Mouse (Mus musculus) ES-E14 (cell line): ENCODE results near the gene Zfand3. TPM values are rescaled to one million over a fixed set of nuclear protein-coding genes. Genes with fewer than 3 reads are reported as not detected.

ENCODE experiments used
- DNase-seq: peaks from one replicate; pipeline ENCODE4 v3.0.0-alpha.2; 2013; ENCODE audit warnings: low read depth, low spot score
- H3K27ac ChIP-seq: 2 replicates; pipeline ENCODE4 v1.5.1; 2012; ENCODE audit warnings: low read depth, mild to moderate bottlenecking, low read length, moderate library complexity, mixed read lengths; ENCODE audit not compliant: poor library complexity, insufficient read depth, severe bottlenecking
- H3K36me3 ChIP-seq: 2 replicates; pipeline ENCODE4 v1.6.1; 2012; ENCODE audit warnings: mild to moderate bottlenecking, low read length, moderate library complexity, mixed read lengths; ENCODE audit not compliant: control insufficient read depth, poor library complexity, insufficient read depth, severe bottlenecking
- H3K4me1 ChIP-seq, 2 experiments: fragments of 150-350 bp in 1 of 2; sonication (generic) in 1 of 2; 2 replicates each; pipeline ENCODE4 v1.6.1; 2012; ENCODE audit warnings: low read length in 2 of 2, mild to moderate bottlenecking in 1 of 2, mixed read lengths in 1 of 2; ENCODE audit not compliant: control insufficient read depth in 2 of 2, insufficient read depth in 2 of 2, poor library complexity in 1 of 2
- H3K4me3 ChIP-seq, 2 experiments: fragments of 150-350 bp in 1 of 2; sonication (generic) in 1 of 2; 2 replicates each; pipeline ENCODE4 v1.5.1; 2012; ENCODE audit warnings: low read length in 2 of 2, low read depth in 1 of 2, mild to moderate bottlenecking in 1 of 2, mixed read lengths in 1 of 2; ENCODE audit not compliant: insufficient read depth in 1 of 2, poor library complexity in 1 of 2, severe bottlenecking in 1 of 2
- H3K9ac ChIP-seq: 2 replicates; pipeline ENCODE4 v1.6.1; 2012; ENCODE audit warnings: low read depth, mild to moderate bottlenecking, low read length, mixed read lengths; ENCODE audit not compliant: poor library complexity, insufficient read depth, severe bottlenecking
- H3K9me3 ChIP-seq: fragments of 150-350 bp; sonication (generic); 2 replicates; pipeline ENCODE4 v1.6.1; 2012; ENCODE audit warnings: low read depth, mild to moderate bottlenecking, low read length; ENCODE audit not compliant: control insufficient read depth, insufficient read depth
- CHD2 ChIP-seq: IDR thresholded peaks from 2 replicates; pipeline ENCODE4 v1.6.1; 2014; ENCODE audit warnings: mild to moderate bottlenecking, low read depth, low read length, inconsistent platforms
- HCFC1 ChIP-seq: IDR thresholded peaks from 2 replicates; pipeline ENCODE4 v1.6.1; 2012; ENCODE audit warnings: low read length, inconsistent platforms, borderline replicate concordance; ENCODE audit not compliant: insufficient read depth
- MAFK ChIP-seq: IDR thresholded peaks from 2 replicates; pipeline ENCODE4 v1.6.1; 2014; ENCODE audit warnings: mild to moderate bottlenecking, low read depth, low read length, inconsistent platforms; ENCODE audit not compliant: insufficient read depth
- ZC3H11A ChIP-seq: IDR thresholded peaks from 2 replicates; pipeline ENCODE4 v1.6.1; 2012; ENCODE audit warnings: low read depth, mild to moderate bottlenecking, inconsistent platforms, low read length, borderline replicate concordance
- ZNF384 ChIP-seq: IDR thresholded peaks from 2 replicates; pipeline ENCODE4 v1.6.1; 2012; ENCODE audit warnings: low read depth, low read length, inconsistent platforms
- in situ Hi-C, 2 experiments: fragments of 600-800 bp; cut with MboI; formaldehyde crosslinking; loops; one replicate each; pipeline ENCODE4 v1.15.1; 2025; ENCODE audit warnings: low sequenced_read_pairs in 2 of 2, inconsistent platforms in 1 of 2; ENCODE audit not compliant: unreplicated experiment in 2 of 2
- total RNA-seq: library from RNA; depleted of rRNA; stranded (reverse); fragments of 300-350 nt; gene quantifications from 2 replicates; pipeline ENCODE4 v1.2.3, GENCODE M21; 2012

Zfand3 gene
- total RNA-seq, 1 experiment, result 43.3 TPM

GRCm38 (mm10) chr17:30045181-30045580, 40.6 kb downstream of the Zfand3 start:
- no peak for DNase-seq
- TF ChIP-seq ZC3H11A (no peak), HCFC1 (no peak), MAFK (no peak), CHD2 (no peak), ZNF384 (no peak)
- H3K4me3 ChIP-seq, result no peak overlapping the region
- no peak overlapping the region for H3K9ac ChIP-seq
- H3K27ac ChIP-seq, result no peak overlapping the region
- no peaks in the 10 kb centered on the region for H3K36me3 ChIP-seq
- in situ Hi-C loops, result no loop called here
- 0 out of 4 replicates have a peak, but pooled peaks cover 0 to 2% of the 10 kb centered on the region in 2 experiments for H3K4me1 ChIP-seq
- no peaks in the 10 kb centered on the region for H3K9me3 ChIP-seq

GRCm38 (mm10) chr17:30046654-30047053, 42.1 kb downstream of the Zfand3 start:
- H3K36me3 ChIP-seq, result no peaks in the 10 kb centered on the region
- no peak for DNase-seq
- in situ Hi-C loops, result no loop called here
- H3K4me1 ChIP-seq, result 0 out of 4 replicates have a peak, but pooled peaks cover 0 to 2% of the 10 kb centered on the region in 2 experiments
- H3K4me3 ChIP-seq, result no peak overlapping the region
- TF ChIP-seq HCFC1 (no peak), ZNF384 (no peak), ZC3H11A (no peak), CHD2 (no peak), MAFK (no peak)
- H3K9me3 ChIP-seq, result no peaks in the 10 kb centered on the region
- H3K9ac ChIP-seq, result no peak overlapping the region
- no peak overlapping the region for H3K27ac ChIP-seq

- H3K36me3 ChIP-seq, result no peaks in the 10 kb centered on the region; the same call in 1 of the 2 replicates
- TF ChIP-seq HCFC1 (no peak), CHD2 (no peak), ZNF384 (no peak), ZC3H11A (no peak), MAFK (no peak)
- H3K4me1 ChIP-seq, result no peaks in the 10 kb centered on the region; a peak in 1 of 4 replicates
- H3K27ac ChIP-seq, result no peak overlapping the region
- no peak for DNase-seq
- no peak overlapping the region for H3K4me3 ChIP-seq
- no peaks in the 10 kb centered on the region for H3K9me3 ChIP-seq
- in situ Hi-C loops, result no loop called here
- no peak overlapping the region for H3K9ac ChIP-seq
Measured at GRCm38 (mm10) chr17:30051523-30052346, 47.2 kb downstream of the Zfand3 start.

DNA sequence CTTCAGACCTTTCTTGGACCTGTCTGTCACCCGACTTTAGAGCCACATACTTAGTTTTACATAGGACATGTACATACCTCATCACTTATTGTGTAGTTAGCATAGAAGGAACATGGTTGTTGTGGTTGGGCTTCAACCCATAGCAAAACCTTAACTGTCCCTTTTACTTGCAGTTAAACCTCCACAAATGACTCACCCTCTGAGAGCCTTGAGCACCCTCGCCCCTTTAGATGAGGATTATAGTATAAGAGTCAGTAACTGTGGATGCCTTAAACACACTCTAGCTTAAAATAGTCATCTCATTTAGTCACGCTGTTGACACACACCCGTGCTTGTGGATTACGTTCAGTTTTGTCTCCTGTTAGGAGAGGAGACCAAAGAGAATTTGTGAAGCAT, 47.8 kb downstream of the Zfand3 start:
- in situ Hi-C loops, result no loop called here
- Histone ChIP-seq H3K4me3 (no peak overlapping the region), H3K27ac (no peak overlapping the region), H3K36me3 (no peaks in the 10 kb centered on the region; the same call in 1 of the 2 replicates), H3K9ac (no peak overlapping the region), H3K9me3 (no peaks in the 10 kb centered on the region), H3K4me1 (no peaks in the 10 kb centered on the region; a peak in 1 of 4 replicates)
- DNase-seq, result no peak
- TF ChIP-seq HCFC1 (no peak), MAFK (no peak), ZC3H11A (no peak)
